Mouse (Mus musculus): ENCODE data around the gene Wsb2. TPM values are rescaled to one million over a fixed set of nuclear protein-coding genes. Genes with fewer than 3 reads are reported as not detected.
"Not testable (repeated sequence)": the region's sequence is repeated elsewhere in the genome, so short reads cannot be mapped to it uniquely, and the experiment has no call there.

The Wsb2 gene
- total RNA-seq, 2 experiments from 2014 or later, result 94.9 to 120 TPM

GRCm38 (mm10) chr5:117383198-117383597 lies 26.1 kb downstream of the Wsb2 start:
- no peak for DNase-seq (ENCODE audit: low spot score)

GRCm38 (mm10) chr5:117388296-117388751 lies 31.2 kb downstream of the Wsb2 start:
- DNase-seq (ENCODE audit: low spot score), result no peak

- peak; percentile 96 for DNase-seq (ENCODE audit: low spot score)
Observed at GRCm38 (mm10) chr5:117388877-117389276, 31.8 kb downstream of the Wsb2 start, which contains the start of gene Rfc5. Rfc5 (minus strand) TSS chr5:117389047.

GRCm38 (mm10) chr5:117390895-117391294 lies 33.8 kb downstream of the Wsb2 start:
- DNase-seq (ENCODE audit: low spot score), result no peak

- no peak for DNase-seq (ENCODE audit: low spot score)
Observed at GRCm38 (mm10) chr5:117395834-117396233, 38.7 kb downstream of the Wsb2 start.

- no peak for DNase-seq (ENCODE audit: low spot score)
Observed at GRCm38 (mm10) chr5:117396596-117397014, 39.5 kb downstream of the Wsb2 start.

- no peak for DNase-seq (ENCODE audit: low spot score)
Observed at GRCm38 (mm10) chr5:117397371-117397770, 40.3 kb downstream of the Wsb2 start.

GRCm38 (mm10) chr5:117398007-117398550 lies 41.0 kb downstream of the Wsb2 start:
- no peak for DNase-seq (ENCODE audit: low spot score)

GRCm38 (mm10) chr5:117399281-117399680 lies 42.2 kb downstream of the Wsb2 start:
- DNase-seq (ENCODE audit: low spot score), result no peak

- no peak for DNase-seq (ENCODE audit: low spot score)
Observed at GRCm38 (mm10) chr5:117403609-117404008, 46.5 kb downstream of the Wsb2 start.

GRCm38 (mm10) chr5:117404671-117405070 lies 47.6 kb downstream of the Wsb2 start:
- not testable (repeated sequence) for DNase-seq (ENCODE audit: low spot score)

GRCm38 (mm10) chr5:117408216-117408615 lies 51.1 kb downstream of the Wsb2 start:
- DNase-seq (ENCODE audit: low spot score), result peak; percentile 11

GRCm38 (mm10) chr5:117409369-117409768 lies 52.3 kb downstream of the Wsb2 start:
- no peak for DNase-seq (ENCODE audit: low spot score)

- no peak for DNase-seq (ENCODE audit: low spot score)
Observed at GRCm38 (mm10) chr5:117413507-117414501, 56.7 kb downstream of the Wsb2 start, which contains the start of gene Ksr2. Ksr2 (plus strand) TSS chr5:117414000.

GRCm38 (mm10) chr5:117414611-117415010 lies 57.5 kb downstream of the Wsb2 start:
- no peak for DNase-seq (ENCODE audit: low spot score)

- no peak for DNase-seq (ENCODE audit: low spot score)
Observed at GRCm38 (mm10) chr5:117415011-117415912, 58.2 kb downstream of the Wsb2 start.

- DNase-seq (ENCODE audit: low spot score), result no peak
Observed at GRCm38 (mm10) chr5:117417442-117417841, 60.3 kb downstream of the Wsb2 start.

Measured in gastrocnemius, adult 18-20 months (tissue).